9 mouse cellular contexts compared by ENCODE assay signal in genomic region chr1:153153619-153154137, GRCm38 (mm10). TPM values are rescaled to one million over a fixed set of nuclear protein-coding genes. Genes with fewer than 3 reads are reported as not detected.
DNase-seq lines count a peak whose midpoint lies in the region; ATAC-seq and TF ChIP-seq lines count a peak whose summit lies in the region.
"Had no signal": no experiment of that assay in that cellular context is flagged by ENCODE, and none has a peak within 500 bp of the region (broad histone marks: within the 10 kb centered on the region; RNA-seq: fewer than 3 reads in every experiment).

No protein-coding gene starts in this region.

- no peak overlapping the region for H3K27ac ChIP-seq in hindbrain, postnatal 0 days
- no peak overlapping the region for H3K27ac ChIP-seq in neural tube, embryonic 15.5 days (replicated peaks)

- H3K36me3 ChIP-seq in hindbrain, postnatal 0 days (ENCODE audit: insufficient read depth, low read length), result no peaks in the 10 kb centered on the region
- no peaks in the 10 kb centered on the region for H3K36me3 ChIP-seq in neural tube, embryonic 15.5 days

- H3K27me3 ChIP-seq in hindbrain, postnatal 0 days (ENCODE audit: insufficient read depth, low read length), result no peaks in the 10 kb centered on the region
- H3K27me3 ChIP-seq in neural tube, embryonic 15.5 days (replicated peaks), result no peaks in the 10 kb centered on the region

- 50% methylated on average over 10 of the region's 10 CpGs for WGBS in hindbrain, postnatal 0 days
- WGBS in neural tube, embryonic 15.5 days, result 43% methylated on average over 10 of the region's 10 CpGs

- H3K9me3 ChIP-seq in hindbrain, postnatal 0 days (ENCODE audit: low read length), result no peaks in the 10 kb centered on the region
- no peaks in the 10 kb centered on the region for H3K9me3 ChIP-seq in neural tube, embryonic 15.5 days (replicated peaks)

- no peak overlapping the region for H3K4me2 ChIP-seq in hindbrain, postnatal 0 days (ENCODE audit: low read depth, low read length)
- H3K4me2 ChIP-seq in neural tube, embryonic 15.5 days, result no peak overlapping the region

- H3K9ac ChIP-seq in hindbrain, postnatal 0 days (replicated peaks; ENCODE audit: low read length), result no peak overlapping the region
- no peak overlapping the region for H3K9ac ChIP-seq in neural tube, embryonic 15.5 days (replicated peaks)

- H3K4me3 ChIP-seq in hindbrain, postnatal 0 days (ENCODE audit: low read length), result no peak overlapping the region
- H3K4me3 ChIP-seq in neural tube, embryonic 15.5 days (replicated peaks), result no peak overlapping the region

- intact Hi-C loops in left cerebral cortex, postnatal 4 days (cut with DNase I), result no loop called here
- intact Hi-C loops in left cerebral cortex, postnatal 25 days (cut with DNase I), result no loop called here

- peak; percentile 56 for ATAC-seq in hindbrain, postnatal 0 days
- peak; percentile 55; the same call in 1 of the 2 replicates for ATAC-seq in neural tube, embryonic 15.5 days (ENCODE audit: low FRiP score)
- no peak for ATAC-seq in granulocyte monocyte progenitor cell, adult 5-6 weeks (replicated peaks; ENCODE audit: poor library complexity, severe bottlenecking)

- TF ChIP-seq CTCF in hindbrain, postnatal 0 days (IDR thresholded peaks at IDR 0.05; ENCODE audit: low read depth), result no peak

- peak; percentile 22 to 46 for DNase-seq in adrenal gland, postnatal 36 days
- no peak for DNase-seq in adrenal gland, postnatal 4 days (ENCODE audit: low spot score in 2 of 2)
- peak; percentile 20 for DNase-seq in left cerebral cortex, postnatal 4 days
- DNase-seq in left cerebral cortex, postnatal 25 days (ENCODE audit: low spot score in 2 of 2), result no peak
- peak; percentile 25 for DNase-seq in hindbrain, postnatal 0 days (ENCODE audit: low spot score)
- DNase-seq in natural killer cell, adult 2 months (ENCODE audit: low spot score in 2 of 2), result no peak

- H3K4me1 ChIP-seq in hindbrain, postnatal 0 days (ENCODE audit: insufficient read depth, low read length), result no peaks in the 10 kb centered on the region
- H3K4me1 ChIP-seq in neural tube, embryonic 15.5 days, result peaks cover 15% of the 10 kb centered on the region

RNA-seq across cellular contexts. Expression of gene Lamc2, which starts 32.6 kb away (rescaled TPM):
- total RNA-seq in adrenal gland, postnatal 36 days (2021), result 1 to 10 TPM; 1.0 to 2.8 TPM
- 10 to 100 TPM in 1 of 2 experiments, 1 to 10 TPM in 1; 2.5 to 12.3 TPM for total RNA-seq in adrenal gland, postnatal 4 days (2021)
- 1 to 10 TPM; 2.9 to 3.4 TPM for total RNA-seq in left cerebral cortex, postnatal 4 days (2021)
- total RNA-seq in left cerebral cortex, postnatal 25 days (2021), result 1 to 10 TPM; 7.4 to 8.7 TPM
- 5.8 and 6.3 TPM in 2 replicates for total RNA-seq in hindbrain, postnatal 0 days (2014; rRNA removed)
- polyA plus RNA-seq in hindbrain, postnatal 0 days (2015; fragmentation: Nextera tagmentation; extraction: Ambion mirVana), result 3.7 and 4.4 TPM in 2 replicates
- polyA plus RNA-seq in neural tube, embryonic 15.5 days (2015; fragmentation: Nextera tagmentation; extraction: Ambion mirVana), result 1.6 and 3.9 TPM in 2 replicates
- not detected in 2 replicates for total RNA-seq in granulocyte monocyte progenitor cell, adult 5-6 weeks (2014; fragmentation: Nextera tagmentation)
- total RNA-seq in granulocyte monocyte progenitor cell, adult 5-6 weeks (2017), result not detected in 2 replicates
- total RNA-seq: common myeloid progenitor, adult 5-6 weeks had no signal

Comparison
In these comparisons a context has a peak if more than half of its experiments do, and no peak if none do; other contexts are left out.
1. DNase-seq: peak in adrenal gland, postnatal 36 days (2 of 2), left cerebral cortex, postnatal 4 days (single experiment) and hindbrain, postnatal 0 days (single experiment); none in adrenal gland, postnatal 4 days (0 of 2), left cerebral cortex, postnatal 25 days (0 of 2) and natural killer cell, adult 2 months (0 of 2).